Mouse (Mus musculus) limb, embryonic 15.5 days (tissue): Measurements from ENCODE around the gene AC124502.3. TPM values are rescaled to one million over a fixed set of nuclear protein-coding genes. Genes with fewer than 3 reads are reported as not detected.

ENCODE experiments used
- ATAC-seq: fragments of 200-750 bp; cut with Nextera tagmentation; 2 replicates; pipeline ENCODE4 v1.8.0; 2017; ENCODE audit warnings: low read depth, moderate TSS enrichment; ENCODE audit not compliant: insufficient number of reproducible peaks, low FRiP score, low TSS enrichment
- H3K27ac ChIP-seq: fragments of 300-500 bp; sonication (generic); 2 replicates; pipeline ENCODE4 v1.5.1; 2015; ENCODE audit warnings: moderate library complexity, mild to moderate bottlenecking, inconsistent platforms
- H3K27me3 ChIP-seq: fragments of 300-500 bp; sonication (generic); 2 replicates; pipeline ENCODE4 v1.6.1; 2015; ENCODE audit warnings: inconsistent platforms
- H3K36me3 ChIP-seq: fragments of 300-500 bp; sonication (generic); 2 replicates; pipeline ENCODE4 v1.6.1; 2015; ENCODE audit warnings: inconsistent platforms
- H3K4me1 ChIP-seq: fragments of 300-500 bp; sonication (generic); 2 replicates; pipeline ENCODE4 v1.6.1; 2015; ENCODE audit warnings: inconsistent platforms
- H3K4me2 ChIP-seq: fragments of 300-500 bp; sonication (generic); 2 replicates; pipeline ENCODE4 v1.6.1; 2015; ENCODE audit warnings: mild to moderate bottlenecking, inconsistent platforms
- H3K4me3 ChIP-seq: fragments of 300-500 bp; sonication (generic); 2 replicates; pipeline ENCODE4 v1.5.1; 2015; ENCODE audit warnings: mild to moderate bottlenecking, inconsistent platforms
- H3K9ac ChIP-seq: fragments of 300-500 bp; sonication (generic); 2 replicates; pipeline ENCODE4 v1.6.1; 2015; ENCODE audit warnings: inconsistent platforms
- H3K9me3 ChIP-seq: fragments of 300-500 bp; sonication (generic); 2 replicates; pipeline ENCODE4 v1.6.1; 2016; ENCODE audit warnings: inconsistent platforms
- WGBS: fragments of 180-500 bp; shearing (Covaris S2); methylation state at CpG from one replicate; pipeline ENCODE4 v1.1.7; 2015; 5-methylcytosine and 5-hydroxymethylcytosine counted together
- polyA plus RNA-seq: library from polyadenylated mRNA; unstranded; fragments of >200 nt; fragmentation: Nextera tagmentation; extraction: Ambion mirVana; gene quantifications from 2 replicates; pipeline ENCODE4 v1.2.1, GENCODE M21; 2015

The AC124502.3 gene
- polyA plus RNA-seq, 1 experiment from 2014 or later, result 2.5 TPM

DNA sequence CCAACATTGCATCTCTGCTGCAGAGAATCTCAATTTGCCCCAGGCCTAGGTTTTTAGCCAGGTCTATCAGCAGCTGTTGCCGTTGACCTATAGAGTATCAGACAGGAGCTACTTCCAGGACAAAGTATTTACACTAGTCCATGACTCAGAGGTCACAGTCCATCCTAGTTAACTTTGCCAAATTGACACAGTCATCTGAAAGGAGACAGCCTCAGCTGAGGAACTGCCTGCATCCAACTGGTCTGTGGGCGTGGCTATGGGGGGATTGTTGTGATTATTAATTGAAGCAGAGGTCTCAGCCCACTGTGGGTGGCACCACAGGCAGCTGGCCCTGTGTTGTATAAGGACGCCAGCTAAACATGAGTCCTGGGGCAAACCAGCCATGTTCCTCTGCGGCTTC is 33.8 kb upstream of the AC124502.3 start:
- Histone ChIP-seq H3K4me3 (no peak overlapping the region), H3K9ac (no peak overlapping the region), H3K4me1 (peaks cover 7% of the 10 kb centered on the region), H3K27me3 (no peaks in the 10 kb centered on the region), H3K9me3 (no peaks in the 10 kb centered on the region), H3K36me3 (no peaks in the 10 kb centered on the region), H3K27ac (no peak overlapping the region), H3K4me2 (no peak overlapping the region)
- WGBS, result 68% methylated on average over 4 of the region's 4 CpGs
- ATAC-seq, result no peak

DNA sequence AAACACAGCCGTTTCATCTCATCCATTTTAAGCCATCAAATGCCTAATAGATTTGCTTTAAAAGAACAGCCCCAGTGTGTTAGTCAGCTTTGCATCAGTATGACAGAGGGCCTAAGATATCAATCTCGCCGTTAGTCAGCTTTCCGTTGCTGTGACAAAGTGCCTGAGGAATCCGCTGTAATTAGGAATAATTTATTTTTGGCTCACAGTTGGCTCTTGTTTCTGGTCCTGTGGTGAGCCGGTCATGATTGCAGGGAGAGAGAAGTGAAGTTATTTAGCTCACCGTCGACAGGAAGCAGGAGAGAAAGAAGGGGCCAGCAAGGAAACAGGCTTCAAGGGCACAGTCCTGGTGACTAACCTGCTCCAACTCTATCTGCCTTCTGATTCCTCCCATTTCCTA is 25.6 kb upstream of the AC124502.3 start:
- Histone ChIP-seq H3K27me3 (no peaks in the 10 kb centered on the region), H3K36me3 (no peaks in the 10 kb centered on the region), H3K4me1 (peaks cover 10% of the 10 kb centered on the region; the same call in 1 of the 2 replicates), H3K4me2 (no peak overlapping the region), H3K4me3 (no peak overlapping the region), H3K9me3 (no peaks in the 10 kb centered on the region), H3K27ac (no peak overlapping the region), H3K9ac (no peak overlapping the region)
- ATAC-seq, result no peak
- WGBS, result 56% methylated on average over 8 of the region's 8 CpGs

DNA sequence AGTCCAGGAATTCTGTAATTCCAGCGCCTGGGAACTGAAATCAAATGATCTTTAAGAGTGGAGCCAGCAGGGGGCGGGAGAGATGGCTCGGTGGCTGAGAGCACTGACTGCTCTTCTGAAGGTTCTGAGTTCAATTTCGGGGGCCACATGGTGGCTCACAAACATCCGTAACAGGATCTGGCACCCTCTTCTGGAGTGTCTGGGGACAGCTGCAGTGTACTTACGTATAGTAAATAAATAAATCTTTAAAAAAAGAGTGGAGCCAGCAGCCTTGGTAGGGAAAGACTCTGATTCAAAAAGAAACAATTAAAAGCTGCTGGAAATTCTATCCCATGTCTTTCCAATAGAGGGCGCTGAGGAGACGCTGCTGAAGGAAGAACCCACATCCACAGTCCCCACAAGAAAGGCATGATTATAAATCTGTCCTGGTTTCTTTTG is 23.7 kb upstream of the AC124502.3 start:
- Histone ChIP-seq H3K27ac (no peak overlapping the region), H3K27me3 (no peaks in the 10 kb centered on the region), H3K4me3 (no peak overlapping the region), H3K4me2 (no peak overlapping the region), H3K36me3 (no peaks in the 10 kb centered on the region), H3K9me3 (no peaks in the 10 kb centered on the region), H3K4me1 (peaks cover 10% of the 10 kb centered on the region; the same call in 1 of the 2 replicates), H3K9ac (no peak overlapping the region)
- ATAC-seq, result no peak
- WGBS, result 16% methylated on average over 8 of the region's 8 CpGs

DNA sequence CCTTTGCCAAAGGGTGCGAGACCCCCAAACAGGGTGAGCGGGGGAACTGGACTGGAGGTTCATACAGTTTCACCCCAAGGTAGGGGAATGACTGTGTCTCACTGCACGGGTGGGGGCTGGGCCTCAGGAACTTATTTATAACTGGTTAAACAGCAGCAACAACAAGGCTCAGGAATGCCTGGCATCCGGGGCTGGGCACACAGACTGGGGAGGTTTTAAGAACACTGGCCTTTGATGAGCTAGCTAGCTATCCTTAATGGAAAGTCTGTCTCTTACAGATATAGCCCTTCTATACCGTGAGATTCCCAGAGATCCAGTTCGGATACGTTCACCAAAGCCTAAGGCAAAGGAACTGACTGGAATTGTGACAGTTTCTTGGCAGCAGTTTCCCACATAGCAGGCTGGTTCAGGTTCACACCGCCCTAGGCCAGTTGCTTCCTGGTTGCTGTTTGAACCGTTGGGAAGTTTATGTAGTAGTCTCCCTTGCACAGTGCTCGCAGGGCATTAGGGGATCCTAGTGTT is 22.4 kb upstream of the AC124502.3 start:
- no peak overlapping the region for H3K4me2 ChIP-seq
- 27% methylated on average over 10 of the region's 10 CpGs for WGBS
- H3K9ac ChIP-seq, result no peak overlapping the region

DNA sequence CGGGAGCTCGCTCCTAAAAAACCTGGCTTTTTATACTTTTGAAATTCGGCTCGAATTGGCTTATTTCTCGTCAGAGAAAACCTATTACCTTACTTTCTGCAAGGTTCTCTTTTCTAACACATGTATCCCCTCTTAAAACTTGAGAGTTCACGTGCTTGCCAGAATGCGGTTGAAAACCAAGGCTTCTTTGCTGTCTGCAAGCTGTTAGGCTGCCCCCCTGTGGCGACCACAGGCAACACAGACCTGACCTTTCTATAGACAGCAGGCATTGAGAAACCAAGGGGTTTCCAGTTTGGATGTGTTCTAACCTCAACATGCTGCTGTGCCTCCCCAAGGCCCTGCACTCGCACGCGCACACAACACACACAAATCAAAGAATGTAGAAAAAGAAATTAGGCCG is 21.9 kb upstream of the AC124502.3 start:
- Histone ChIP-seq H3K9ac (no peak overlapping the region), H3K27ac (peak overlapping the region; percentile 58; the same call in 1 of the 2 replicates), H3K27me3 (no peaks in the 10 kb centered on the region), H3K4me1 (peaks cover 10% of the 10 kb centered on the region; the same call in 1 of the 2 replicates), H3K4me2 (no peak overlapping the region), H3K9me3 (no peaks in the 10 kb centered on the region), H3K4me3 (no peak overlapping the region), H3K36me3 (no peaks in the 10 kb centered on the region)
- ATAC-seq, result no peak
- WGBS, result 17% methylated on average over 12 of the region's 12 CpGs

More for the DNA sequence above, 22.4 kb upstream of the AC124502.3 start:
- Histone ChIP-seq H3K4me1 (peaks cover 10% of the 10 kb centered on the region; the same call in 1 of the 2 replicates), H3K9me3 (no peaks in the 10 kb centered on the region), H3K36me3 (no peaks in the 10 kb centered on the region), H3K27ac (peak overlapping the region; percentile 58; the same call in 1 of the 2 replicates), H3K4me3 (no peak overlapping the region), H3K27me3 (no peaks in the 10 kb centered on the region)
- ATAC-seq, result peak; percentile 63; the same call in 1 of the 2 replicates

DNA sequence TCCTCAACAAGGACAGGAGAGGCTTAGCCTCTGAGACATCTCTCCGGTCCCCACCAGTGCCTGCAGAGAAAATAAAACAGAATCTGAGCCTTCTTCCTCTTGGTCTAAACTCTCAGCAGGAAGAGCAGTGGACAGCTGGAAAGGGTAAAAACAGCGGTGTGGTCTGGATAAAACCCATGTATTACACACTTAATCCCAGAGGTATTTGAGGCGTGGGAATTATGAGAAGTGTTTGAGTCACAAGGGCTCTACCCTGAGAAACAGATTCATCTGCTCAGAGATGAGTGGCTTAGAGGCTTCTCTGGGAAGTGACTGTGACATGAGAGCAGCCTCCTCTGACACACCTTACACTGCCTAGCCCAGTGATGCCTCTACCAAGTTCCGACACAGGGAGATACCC is 21.1 kb upstream of the AC124502.3 start:
- Histone ChIP-seq H3K4me1 (peaks cover 10% of the 10 kb centered on the region; the same call in 1 of the 2 replicates), H3K9ac (no peak overlapping the region), H3K27ac (no peak overlapping the region; the same call in 1 of the 2 replicates), H3K4me2 (no peak overlapping the region), H3K27me3 (no peaks in the 10 kb centered on the region), H3K4me3 (no peak overlapping the region), H3K9me3 (no peaks in the 10 kb centered on the region), H3K36me3 (no peaks in the 10 kb centered on the region)
- WGBS, result 75% methylated on average over 4 of the region's 4 CpGs
- ATAC-seq, result no peak

DNA sequence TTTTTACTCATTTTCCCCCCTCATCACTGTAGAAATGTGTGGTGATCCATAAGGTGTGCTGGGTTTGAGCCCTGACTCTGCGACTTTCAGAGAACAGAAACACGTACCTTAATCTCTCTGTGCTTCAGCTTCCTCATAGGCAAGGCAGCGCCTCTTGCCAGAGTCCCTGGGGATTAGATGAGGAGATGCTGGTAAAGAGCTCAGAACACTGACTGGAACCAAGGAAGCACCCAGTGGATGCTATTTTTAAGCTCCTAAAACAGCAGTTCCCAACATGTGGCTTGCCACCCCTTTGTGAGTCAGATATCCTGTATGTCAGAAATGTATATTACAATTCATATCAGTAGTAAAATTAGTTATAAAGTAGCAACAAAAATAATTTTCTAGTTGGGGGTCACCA is 20.5 kb upstream of the AC124502.3 start:
- Histone ChIP-seq H3K9me3 (no peaks in the 10 kb centered on the region), H3K9ac (no peak overlapping the region), H3K4me1 (peaks cover 11% of the 10 kb centered on the region; the same call in 1 of the 2 replicates), H3K27ac (peak overlapping the region; percentile 22), H3K4me3 (no peak overlapping the region), H3K4me2 (no peak overlapping the region), H3K27me3 (no peaks in the 10 kb centered on the region), H3K36me3 (no peaks in the 10 kb centered on the region)
- WGBS, result 82% methylated on average over 3 of the region's 3 CpGs
- ATAC-seq, result no peak

DNA sequence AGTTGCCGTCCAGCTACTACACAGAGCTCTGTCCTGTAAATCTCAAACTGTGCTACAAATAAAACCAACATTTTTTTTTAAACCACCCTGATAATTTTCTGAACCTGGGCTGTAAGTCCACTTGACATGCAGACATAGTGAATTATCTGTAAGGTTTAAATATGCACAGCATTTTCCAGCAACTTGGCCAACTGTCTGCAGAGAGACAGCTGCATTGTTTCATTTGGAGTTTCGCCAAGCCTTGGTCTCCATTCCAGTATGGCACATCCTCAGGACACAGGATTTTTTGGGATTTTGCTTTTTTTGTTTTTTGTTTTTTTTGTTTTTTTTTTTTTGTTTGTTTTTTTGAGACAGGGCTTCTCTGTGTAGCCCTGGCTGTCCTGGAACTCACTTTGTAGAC is 17.3 kb upstream of the AC124502.3 start:
- 83% methylated on average over 2 of the region's 2 CpGs for WGBS
- H3K4me3 ChIP-seq, result no peak overlapping the region
- H3K27me3 ChIP-seq, result no peaks in the 10 kb centered on the region
- ATAC-seq, result no peak
- no peaks in the 10 kb centered on the region for H3K36me3 ChIP-seq
- no peak overlapping the region for H3K9ac ChIP-seq
- no peak overlapping the region for H3K27ac ChIP-seq
- H3K4me2 ChIP-seq, result no peak overlapping the region
- H3K4me1 ChIP-seq, result peaks cover 14% of the 10 kb centered on the region; the same call in 1 of the 2 replicates
- H3K9me3 ChIP-seq, result no peaks in the 10 kb centered on the region

DNA sequence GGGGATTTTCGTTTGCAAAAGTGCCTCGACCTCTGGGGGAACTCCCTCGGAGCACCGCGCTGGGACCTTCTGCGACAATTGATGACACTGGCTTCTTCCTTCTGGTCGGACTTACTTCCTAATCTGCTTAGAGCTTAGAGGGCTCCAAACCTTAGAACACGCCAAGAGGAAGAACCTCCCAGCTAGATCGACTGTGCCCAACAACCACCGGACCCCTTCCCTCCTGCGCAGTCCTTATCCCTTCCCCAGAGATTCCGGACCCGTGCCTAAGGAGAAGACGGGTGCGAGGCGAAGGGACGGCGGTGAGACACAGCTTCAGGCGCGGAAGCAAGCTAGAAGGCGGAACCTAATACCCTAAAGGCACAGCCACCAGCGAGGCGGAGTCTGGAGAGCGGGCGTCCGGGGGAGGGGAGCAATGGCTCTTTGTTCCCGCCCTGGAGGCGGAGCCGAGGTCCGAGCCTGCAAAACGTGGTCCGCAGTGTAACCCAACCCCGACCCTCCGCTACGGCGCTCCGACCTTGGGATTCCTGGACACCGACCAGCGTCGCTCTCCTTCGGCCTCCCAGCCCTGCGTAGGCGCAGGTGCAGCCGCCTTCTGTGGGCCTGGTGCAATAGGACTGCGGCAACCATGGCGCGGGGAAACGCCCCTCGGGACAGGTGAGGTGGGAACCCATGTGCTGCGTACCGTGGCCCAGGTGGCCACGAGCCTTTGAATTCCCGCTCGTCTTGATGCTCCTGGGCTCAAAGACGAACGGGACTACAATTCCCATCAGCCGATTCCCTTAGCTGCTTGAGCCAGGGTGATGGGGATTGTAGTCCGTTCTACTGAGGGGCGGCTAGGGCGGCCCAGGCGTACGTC is 14.8 kb upstream of the AC124502.3 start, which contains the start of gene Slc29a2:
Slc29a2 (plus strand) TSS at position 240 of the 859 bp plus-strand sequence.
- Histone ChIP-seq H3K4me1 (peaks cover 9% of the 10 kb centered on the region; the same call in 1 of the 2 replicates), H3K27ac (peak within 1 kb of the TSS; percentile 80), H3K4me2 (peak within 1 kb of the TSS; percentile 95), H3K27me3 (no peaks in the 10 kb centered on the region), H3K36me3 (peaks cover 10% of the 10 kb centered on the region), H3K4me3 (peak within 1 kb of the TSS; percentile 70), H3K9me3 (no peaks in the 10 kb centered on the region), H3K9ac (peak within 1 kb of the TSS; percentile 65)
- ATAC-seq, result peak; percentile 93
- WGBS, result under 1% methylated on average over 62 of the region's 62 CpGs

DNA sequence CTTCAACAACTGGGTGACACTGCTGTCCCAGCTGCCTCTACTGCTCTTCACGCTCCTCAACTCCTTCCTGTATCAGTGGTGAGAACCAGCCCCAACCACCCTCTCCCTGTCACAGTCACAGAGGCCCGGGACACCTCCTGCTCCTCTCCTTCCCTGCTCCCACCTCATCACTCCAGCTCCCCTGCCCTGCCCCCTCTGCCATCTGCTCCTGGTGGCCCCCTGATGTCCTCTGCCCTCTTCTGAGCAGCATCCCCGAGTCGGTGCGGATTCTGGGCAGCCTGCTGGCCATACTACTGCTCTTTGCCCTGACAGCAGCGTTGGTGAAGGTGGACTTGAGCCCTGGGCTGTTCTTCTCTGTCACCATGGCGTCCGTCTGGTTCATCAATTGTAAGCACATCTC is 12.6 kb upstream of the AC124502.3 start:
- Histone ChIP-seq H3K9me3 (no peaks in the 10 kb centered on the region), H3K4me2 (no peak overlapping the region), H3K4me1 (peaks cover 9% of the 10 kb centered on the region; the same call in 1 of the 2 replicates), H3K27me3 (no peaks in the 10 kb centered on the region), H3K27ac (no peak overlapping the region), H3K36me3 (peaks cover 31% of the 10 kb centered on the region), H3K4me3 (no peak overlapping the region), H3K9ac (no peak overlapping the region)
- WGBS, result 92% methylated on average over 8 of the region's 8 CpGs
- no peak for ATAC-seq

DNA sequence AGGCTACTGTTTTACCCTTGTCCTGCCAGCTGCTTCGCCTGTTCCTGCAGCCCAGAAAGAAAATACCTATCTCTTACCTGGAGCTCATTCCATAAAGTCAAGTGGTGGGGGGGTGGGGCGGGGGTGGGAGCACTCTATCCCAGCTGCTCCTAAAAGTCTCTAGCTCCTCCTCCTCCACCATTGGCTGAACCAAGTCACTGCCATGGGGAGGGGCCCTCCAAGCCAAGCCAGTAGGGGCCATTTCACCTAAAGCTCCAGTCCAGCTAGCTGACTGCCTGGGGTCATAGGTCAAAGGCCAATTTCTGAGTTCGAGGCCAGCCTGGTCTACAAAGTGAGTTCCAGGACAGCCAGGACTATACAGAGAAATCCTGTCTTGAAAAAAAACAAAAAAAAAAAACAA is 6.0 kb upstream of the AC124502.3 start:
- peaks cover 37% of the 10 kb centered on the region for H3K36me3 ChIP-seq
- ATAC-seq, result no peak
- 63% methylated on average over 3 of the region's 3 CpGs for WGBS

DNA sequence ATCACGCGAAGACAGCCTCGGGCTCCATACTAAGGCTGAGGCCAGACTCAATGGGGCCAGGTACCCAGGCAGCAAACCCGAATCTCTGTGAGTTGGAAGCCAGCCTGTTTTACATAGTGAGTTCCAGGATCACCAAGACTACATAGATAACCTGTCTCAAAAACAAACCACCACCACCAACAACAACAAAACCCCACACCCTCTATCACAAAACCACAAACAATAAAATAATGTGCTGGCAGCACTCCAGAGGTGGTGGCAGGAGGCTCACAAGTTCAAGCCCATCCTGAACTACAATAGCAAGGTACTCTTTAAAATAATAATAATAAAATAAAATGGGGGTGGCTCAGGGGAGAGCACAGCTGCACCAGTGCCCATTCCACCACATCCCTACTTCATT is 2.1 kb upstream of the AC124502.3 start:
- WGBS, result 77% methylated on average over 4 of the region's 4 CpGs
- H3K27ac ChIP-seq, result no peak overlapping the region
- peaks cover 4% of the 10 kb centered on the region for H3K36me3 ChIP-seq
- no peak for ATAC-seq
- no peaks in the 10 kb centered on the region for H3K9me3 ChIP-seq
- H3K27me3 ChIP-seq, result no peaks in the 10 kb centered on the region
- peaks cover 28% of the 10 kb centered on the region for H3K4me1 ChIP-seq
- no peak overlapping the region for H3K4me3 ChIP-seq
- H3K4me2 ChIP-seq, result no peak overlapping the region
- H3K9ac ChIP-seq, result no peak overlapping the region

More for the DNA sequence above, 6.0 kb upstream of the AC124502.3 start:
- no peak overlapping the region for H3K4me3 ChIP-seq
- peaks cover 4% of the 10 kb centered on the region; the same call in 1 of the 2 replicates for H3K4me1 ChIP-seq
- no peaks in the 10 kb centered on the region for H3K27me3 ChIP-seq
- H3K4me2 ChIP-seq, result no peak overlapping the region
- no peaks in the 10 kb centered on the region for H3K9me3 ChIP-seq
- H3K27ac ChIP-seq, result no peak overlapping the region
- H3K9ac ChIP-seq, result no peak overlapping the region
